Mouse (Mus musculus): ENCODE measurements around the gene Nkx1-1.
A peak's percentile ranks its signal among the peaks of the same experiment; 100 is the strongest.

Gene Nkx1-1

GRCm38 (mm10) chr5:33433201-33434138, at the start of gene Nkx1-1:
Gene Nkx1-1 (minus strand): TSS chr5:33433976.
- no peak for DNase-seq (ENCODE audit: low spot score)

DNA sequence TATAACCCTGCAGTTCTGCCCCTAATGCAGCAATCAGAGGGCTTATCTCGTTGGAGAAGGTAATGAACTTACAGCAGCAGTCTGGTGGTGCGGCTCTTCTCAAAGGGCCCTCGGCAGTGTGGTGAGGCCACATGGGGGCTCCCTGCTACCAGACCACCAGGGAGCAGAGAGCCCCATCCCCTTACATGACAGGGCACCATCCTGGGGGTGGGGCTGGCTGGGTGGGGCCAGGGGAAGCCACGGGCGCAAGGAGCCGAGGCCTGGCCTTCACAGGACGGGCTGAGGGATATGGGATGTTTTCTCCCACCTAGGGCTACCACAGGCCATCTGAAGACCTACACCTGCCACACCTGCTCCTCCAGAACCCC, 47.5 kb upstream of the Nkx1-1 start:
- no peak for DNase-seq (ENCODE audit: low spot score)

- DNase-seq (ENCODE audit: low spot score): no peak
These were observed 47.0 kb upstream of the Nkx1-1 start for GRCm38 (mm10) chr5:33480582-33481317.

DNA sequence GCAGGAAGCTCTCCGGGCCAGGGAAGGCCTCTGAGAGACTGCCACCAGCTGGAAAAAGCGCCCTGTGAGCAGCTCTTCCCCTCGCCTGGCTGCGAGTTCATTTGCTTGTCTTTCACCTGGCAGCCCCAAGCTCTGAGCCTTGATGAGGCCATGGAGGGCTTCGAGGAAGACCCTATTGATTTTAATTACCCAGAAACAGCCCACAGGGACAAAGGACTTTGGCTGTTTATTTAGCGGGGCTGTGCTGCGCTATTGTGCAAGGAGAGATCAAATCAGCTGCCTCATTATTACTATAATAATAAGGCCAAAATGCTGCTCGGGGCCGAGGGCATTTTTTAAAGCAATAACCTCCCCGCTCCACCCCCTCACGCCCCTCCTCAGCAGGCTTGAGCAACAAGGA, 31.7 kb upstream of the Nkx1-1 start:
- DNase-seq (ENCODE audit: low spot score): no peak

- no peak for DNase-seq (ENCODE audit: low spot score)
These were observed 30.6 kb upstream of the Nkx1-1 start for GRCm38 (mm10) chr5:33464390-33464789.

DNA sequence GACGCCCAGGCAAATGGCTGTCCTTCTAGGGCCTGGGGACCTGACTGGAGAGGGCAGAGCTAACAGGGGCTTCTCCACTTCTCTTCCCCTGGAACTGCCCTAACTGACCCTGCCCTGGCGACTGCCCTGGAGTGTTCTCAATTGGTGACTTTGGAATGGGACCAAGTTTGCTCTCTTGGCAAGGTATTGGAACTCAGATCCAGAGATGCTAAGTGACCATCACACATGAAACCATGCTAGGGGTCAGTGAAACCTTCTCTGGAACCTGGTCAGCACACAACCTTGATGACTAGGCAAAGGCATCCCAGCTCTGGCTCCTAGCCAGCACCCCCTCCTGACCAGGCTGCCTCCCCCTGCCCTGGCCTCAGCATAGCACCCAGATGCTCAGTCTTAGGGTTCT, 25.3 kb upstream of the Nkx1-1 start:
- DNase-seq (ENCODE audit: low spot score): no peak

DNA sequence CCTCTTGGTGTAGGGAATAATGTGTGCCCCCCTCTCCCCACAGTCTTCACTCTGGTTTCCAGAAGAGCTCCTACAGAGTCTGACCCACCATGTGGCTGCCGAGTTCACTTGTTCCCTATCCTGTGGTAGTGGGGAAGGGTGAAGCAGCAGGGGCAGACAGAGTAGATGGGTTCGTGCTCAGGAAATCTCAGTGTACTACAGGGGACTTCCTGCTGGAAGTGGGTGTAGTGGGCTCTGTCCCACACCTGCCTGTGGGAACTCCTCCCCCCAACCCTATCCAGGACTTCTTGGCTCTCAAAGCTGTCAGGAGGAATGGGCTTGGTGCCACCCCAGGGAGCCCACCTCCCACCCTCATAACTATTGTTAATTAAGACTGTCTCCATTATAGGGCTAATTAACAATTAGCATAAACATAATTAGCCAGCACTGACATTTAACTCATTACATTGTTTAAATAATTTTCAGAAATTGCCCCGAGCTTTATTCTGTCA, 24.4 kb upstream of the Nkx1-1 start:
- no peak for DNase-seq (ENCODE audit: low spot score)

GRCm38 (mm10) chr5:33455737-33456136, 22.0 kb upstream of the Nkx1-1 start:
- DNase-seq (ENCODE audit: low spot score): no peak

DNA sequence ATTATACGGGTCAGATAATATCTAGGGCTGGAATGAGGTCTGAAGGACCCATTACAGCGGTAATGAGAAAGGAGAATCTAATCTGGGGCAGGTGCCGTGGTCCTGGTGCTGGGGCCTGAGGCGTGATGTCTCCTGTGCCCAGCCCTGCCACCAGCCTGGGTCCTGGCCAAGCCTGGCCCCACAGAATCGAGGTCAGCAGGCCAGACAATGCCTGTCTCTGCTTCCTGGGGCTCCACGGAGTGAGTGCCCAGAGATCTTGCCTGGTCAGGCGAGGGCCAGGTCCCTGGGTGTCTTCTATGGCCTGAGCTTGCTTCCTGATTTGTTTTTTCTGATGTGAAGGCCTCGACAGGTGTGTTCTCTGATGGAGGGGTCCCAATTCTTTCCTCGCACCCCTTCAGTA, 10.0 kb upstream of the Nkx1-1 start:
- DNase-seq (ENCODE audit: low spot score): no peak

DNA sequence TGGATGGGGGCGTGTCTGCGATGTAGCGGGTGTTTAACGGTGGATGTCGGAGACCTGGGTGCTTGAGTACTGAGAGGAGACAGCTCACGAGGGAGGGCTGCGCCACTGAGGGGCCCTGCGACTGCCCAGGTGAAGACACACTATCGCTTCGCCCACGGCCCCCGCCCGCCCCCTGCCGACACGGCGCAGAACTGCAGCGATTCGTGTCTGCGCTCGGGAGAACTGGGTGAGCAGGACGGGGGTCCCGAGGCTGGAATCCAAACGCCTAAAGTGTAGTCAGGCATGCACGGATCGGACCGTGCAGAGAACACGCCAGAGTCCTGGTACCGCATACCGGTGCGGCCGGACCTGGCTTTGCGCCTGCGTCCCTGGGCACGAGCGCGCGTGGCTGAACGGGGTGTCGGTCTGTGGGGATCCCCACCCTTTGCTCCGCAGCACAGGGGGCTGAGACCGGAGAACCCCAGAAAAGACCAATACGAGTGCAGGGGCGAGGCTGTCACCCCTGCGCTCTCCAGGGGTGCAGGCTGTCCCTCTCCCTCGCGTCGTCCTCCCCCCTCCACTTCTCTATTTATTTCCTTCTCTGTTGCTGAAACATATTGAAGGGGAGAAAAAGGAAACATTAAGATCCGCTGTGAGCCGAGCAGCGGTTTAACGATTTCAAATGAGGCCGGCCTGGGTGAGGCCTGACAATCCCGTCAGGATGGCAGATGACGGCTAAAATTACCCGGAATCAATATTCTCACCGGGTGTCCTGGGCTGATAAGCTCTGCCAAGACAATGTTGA, 9.3 kb upstream of the Nkx1-1 start:
- DNase-seq (ENCODE audit: low spot score): peak; percentile 46

GRCm38 (mm10) chr5:33438214-33438613, 4.4 kb upstream of the Nkx1-1 start:
- peak; percentile 58 for DNase-seq (ENCODE audit: low spot score)

GRCm38 (mm10) chr5:33435941-33436340, 2.2 kb upstream of the Nkx1-1 start:
- no peak for DNase-seq (ENCODE audit: low spot score)

DNA sequence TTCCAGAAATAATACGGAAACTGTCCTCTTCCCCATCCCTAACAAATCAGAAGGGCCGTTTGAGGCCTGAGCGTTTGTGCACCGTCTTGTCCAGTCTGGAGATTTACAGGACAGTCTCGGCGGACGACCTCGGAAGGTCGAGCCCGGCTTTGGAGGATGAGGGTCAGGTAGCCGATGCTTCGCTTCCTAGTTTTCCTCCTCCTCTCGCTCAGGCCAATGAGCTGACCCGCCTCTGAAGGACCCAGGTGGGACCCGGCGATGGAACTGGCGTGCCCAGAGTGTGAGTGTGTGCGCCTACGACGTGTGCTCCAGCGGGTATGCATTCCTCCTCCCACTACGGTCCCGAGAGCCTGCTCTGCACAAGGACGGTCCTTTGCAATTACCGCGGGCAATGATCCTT, 1.4 kb upstream of the Nkx1-1 start:
- no peak for DNase-seq (ENCODE audit: low spot score)

- no peak for DNase-seq (ENCODE audit: low spot score)
These were observed 485 bp upstream of the Nkx1-1 start for GRCm38 (mm10) chr5:33434141-33434780.

DNA sequence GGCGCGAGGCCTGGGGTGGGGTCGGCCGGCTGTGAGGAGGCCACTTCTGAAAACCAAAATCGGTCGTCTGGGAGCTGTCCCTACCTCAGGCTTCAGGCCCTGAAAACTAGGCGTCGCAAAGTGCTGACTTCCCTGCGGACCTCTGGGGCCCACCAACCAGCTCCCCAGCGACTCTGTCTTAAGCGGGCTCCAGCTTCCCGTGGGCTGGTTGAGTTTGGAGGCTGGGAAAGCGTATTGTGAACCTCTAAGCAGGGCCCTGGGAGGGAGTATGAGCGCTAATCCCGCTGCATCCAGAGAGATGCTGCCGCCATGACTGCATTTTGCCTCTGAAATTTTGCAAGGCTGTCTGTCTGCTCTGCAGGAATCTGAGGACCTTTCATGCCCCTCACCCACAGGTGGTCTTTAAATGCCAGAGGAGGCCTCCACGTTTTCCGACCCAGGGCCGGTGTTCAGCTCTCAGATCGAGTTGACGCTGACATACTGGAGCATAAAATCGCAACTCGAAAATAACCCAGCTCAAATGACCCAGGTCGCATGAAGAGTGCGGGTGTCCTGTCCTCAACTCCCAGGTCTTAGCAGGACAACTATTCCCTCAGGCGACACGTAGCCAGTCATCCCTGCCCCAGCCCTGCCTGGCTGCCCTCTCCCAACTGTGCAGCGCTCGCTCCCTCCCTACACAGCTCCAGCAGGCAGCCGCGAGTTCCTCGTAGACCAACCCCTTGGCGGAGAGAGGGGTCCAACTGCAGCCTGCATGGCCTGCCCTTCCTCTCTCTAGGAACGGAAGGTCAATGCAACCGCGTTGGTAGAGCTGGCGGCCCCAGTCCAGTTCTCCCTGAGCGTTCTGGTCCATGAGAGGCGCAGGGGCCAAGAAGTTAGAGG, 1.5 kb downstream of the Nkx1-1 start:
- DNase-seq (ENCODE audit: low spot score): no peak

DNA sequence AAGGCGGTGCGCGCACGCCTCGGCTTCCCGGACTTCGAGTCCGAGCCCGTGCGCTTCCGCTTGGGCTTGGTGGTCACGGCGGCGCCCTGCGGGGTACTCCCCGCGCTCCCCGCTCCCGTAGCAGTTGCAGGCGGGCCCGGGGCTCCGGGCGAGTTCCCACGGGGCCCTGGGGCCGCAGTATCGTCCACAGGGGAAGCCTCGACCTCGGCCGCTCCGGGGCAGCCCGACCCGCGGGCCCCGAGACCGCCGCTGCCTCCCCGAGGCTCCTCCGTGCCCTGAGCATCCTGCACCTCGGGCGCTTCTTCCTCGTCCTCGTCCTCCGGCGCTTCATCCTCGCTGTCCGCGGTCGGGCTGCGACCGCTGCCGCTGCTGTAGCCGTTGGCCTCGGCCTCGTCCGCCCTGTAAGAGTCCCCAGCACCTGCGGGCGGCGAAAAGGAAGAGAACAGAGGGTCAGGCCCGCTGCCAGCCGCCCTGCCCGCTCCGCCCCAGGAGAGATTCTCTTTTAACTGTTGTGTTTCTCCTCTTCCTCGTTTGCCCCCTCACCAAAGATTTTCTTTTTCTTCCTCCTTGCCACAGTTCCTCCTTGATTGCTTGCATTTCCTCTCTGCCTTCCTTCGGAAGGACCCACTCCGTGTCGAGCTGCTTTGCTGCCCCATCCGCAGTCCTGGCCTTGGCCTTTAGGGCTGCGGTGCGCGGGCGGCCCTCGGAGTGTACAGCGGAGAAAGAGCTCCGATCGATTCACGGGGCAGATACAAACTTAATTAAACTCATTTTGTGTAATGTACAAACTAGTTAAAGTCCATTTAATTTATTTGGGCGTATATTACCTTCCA, 2.4 kb downstream of the Nkx1-1 start:
- no peak for DNase-seq (ENCODE audit: low spot score)

DNA sequence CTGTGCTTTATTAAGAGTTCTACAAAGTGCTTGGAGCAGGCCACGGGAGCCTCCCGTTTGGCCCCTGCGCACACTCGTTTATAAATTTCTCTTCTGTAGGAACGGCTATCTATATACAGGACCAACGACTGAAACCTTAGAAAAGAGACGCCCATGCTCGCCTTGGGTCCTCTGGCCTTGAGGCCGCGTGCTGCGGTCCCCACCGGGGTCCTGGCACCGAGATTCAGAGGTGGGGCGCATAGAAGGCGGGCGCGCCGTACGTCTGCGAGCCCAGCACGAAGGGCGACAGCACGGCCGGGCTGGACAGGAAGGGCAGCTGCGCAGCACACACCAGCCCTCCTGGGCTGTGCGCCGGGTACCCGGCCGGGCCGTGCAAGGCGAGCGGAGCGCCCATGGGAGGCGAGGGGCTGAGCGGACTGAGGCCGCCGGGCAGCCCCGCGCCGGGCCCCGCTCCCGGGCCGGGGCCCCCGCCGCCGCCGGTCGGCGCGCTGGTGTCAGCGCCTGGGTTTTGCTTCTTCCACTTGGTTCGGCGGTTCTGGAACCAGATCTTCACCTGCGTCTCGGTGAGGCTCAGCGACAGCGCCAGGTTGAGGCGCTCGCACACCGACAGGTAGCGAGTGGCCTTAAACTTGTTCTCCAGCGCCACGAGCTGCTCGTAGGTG, 3.1 kb downstream of the Nkx1-1 start:
- DNase-seq (ENCODE audit: low spot score): no peak

DNA sequence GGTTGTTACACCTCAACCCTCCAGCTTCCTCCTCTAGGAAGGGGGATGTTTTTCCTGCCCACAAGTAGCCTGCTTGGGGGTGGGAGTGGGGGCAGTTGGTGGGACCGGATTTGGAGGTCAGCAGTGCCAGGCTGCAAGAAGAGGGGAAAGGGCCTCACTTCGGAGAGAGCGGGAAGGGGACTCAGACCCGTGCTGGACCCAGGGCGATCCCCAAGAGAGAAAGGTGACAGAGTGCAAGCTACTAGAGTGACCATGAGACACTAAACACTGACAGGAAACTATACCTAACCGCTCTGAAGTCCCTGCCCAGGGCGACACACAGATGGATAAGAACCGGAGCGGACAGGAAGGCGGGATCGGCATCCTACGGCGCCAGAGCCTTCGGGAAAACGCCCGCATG, 3.7 kb downstream of the Nkx1-1 start:
- DNase-seq (ENCODE audit: low spot score): no peak

GRCm38 (mm10) chr5:33427461-33427860, 6.3 kb downstream of the Nkx1-1 start:
- DNase-seq (ENCODE audit: low spot score): no peak

Data from spleen, adult 12 weeks (tissue).